Mouse (Mus musculus): ENCODE measurements around the gene Ezr.
"Not testable (repeated sequence)": the region's sequence is repeated elsewhere in the genome, so short reads cannot be mapped to it uniquely, and the experiment has no call there.

GRCm38 (mm10) chr17:6713944-6714343 is 68.6 kb downstream of the Ezr start:
- not testable (repeated sequence) for TF ChIP-seq GATA1, TAL1 (IDR thresholded peaks at IDR 0.05; ENCODE audit: low read length)
